Mouse (Mus musculus) embryonic facial prominence, embryonic 11.5 days (tissue): ENCODE data around the gene Tspan5. TPM values are rescaled to one million over a fixed set of nuclear protein-coding genes. Genes with fewer than 3 reads are reported as not detected.

Experiments
- ATAC-seq: fragments of 200-750 bp; cut with Nextera tagmentation; replicated peaks from 2 replicates; pipeline ENCODE4 v1.8.0; 2017; ENCODE audit warnings: low read depth; ENCODE audit not compliant: insufficient number of reproducible peaks, low FRiP score, low TSS enrichment
- DNase-seq: peaks from one replicate; pipeline ENCODE4 v3.0.0-alpha.2; 2015; ENCODE audit warnings: low spot score
- H3K27ac ChIP-seq: fragments of 300-500 bp; sonication (generic); replicated peaks from 2 replicates; pipeline ENCODE4 v1.5.1; 2014; ENCODE audit warnings: mild to moderate bottlenecking, low read depth, low read length, control low read depth
- H3K27me3 ChIP-seq: fragments of 300-500 bp; sonication (generic); 2 replicates; pipeline ENCODE4 v1.6.1; 2014; ENCODE audit warnings: mild to moderate bottlenecking, low read length, moderate library complexity, mixed read lengths; ENCODE audit not compliant: control insufficient read depth, insufficient read depth
- H3K36me3 ChIP-seq: fragments of 300-500 bp; sonication (generic); replicated peaks from 2 replicates; pipeline ENCODE4 v1.6.1; 2014; ENCODE audit warnings: low read depth, mild to moderate bottlenecking, low read length, moderate library complexity, mixed read lengths; ENCODE audit not compliant: control insufficient read depth, insufficient read depth
- H3K4me1 ChIP-seq: fragments of 300-500 bp; sonication (generic); 2 replicates; pipeline ENCODE4 v1.6.1; 2014; ENCODE audit warnings: low read length, mixed read lengths; ENCODE audit not compliant: control insufficient read depth, insufficient read depth
- H3K4me2 ChIP-seq: fragments of 300-500 bp; sonication (generic); 2 replicates; pipeline ENCODE4 v1.6.1; 2014; ENCODE audit warnings: low read depth, mild to moderate bottlenecking, control low read depth, low read length, moderate library complexity
- H3K4me3 ChIP-seq: fragments of 300-500 bp; sonication (generic); 2 replicates; pipeline ENCODE4 v1.5.1; 2014; ENCODE audit warnings: low read depth, low read length, control low read depth
- H3K9ac ChIP-seq: fragments of 300-500 bp; sonication (generic); replicated peaks from 2 replicates; pipeline ENCODE4 v1.6.1; 2014; ENCODE audit warnings: mild to moderate bottlenecking, control low read depth, low read length
- H3K9me3 ChIP-seq: fragments of 300-500 bp; sonication (generic); replicated peaks from 2 replicates; pipeline ENCODE4 v1.6.1; 2016; ENCODE audit warnings: mild to moderate bottlenecking, low read length, inconsistent platforms, mixed read lengths; ENCODE audit not compliant: control insufficient read depth
- WGBS: fragments of 180-500 bp; shearing (Covaris S2); extraction: QIAGEN DNeasy Blood & Tissue Kit; methylation state at CpG from one replicate; pipeline ENCODE4 v1.1.7; 2014; 5-methylcytosine and 5-hydroxymethylcytosine counted together
- polyA plus RNA-seq: library from polyadenylated mRNA; unstranded; fragments of >200 nt; fragmentation: Nextera tagmentation; extraction: Ambion mirVana; gene quantifications from 2 replicates; pipeline ENCODE4 v1.2.1, GENCODE M21; 2014

Gene Tspan5
- polyA plus RNA-seq, 1 experiment from 2014 or later: 34.4 TPM

DNA sequence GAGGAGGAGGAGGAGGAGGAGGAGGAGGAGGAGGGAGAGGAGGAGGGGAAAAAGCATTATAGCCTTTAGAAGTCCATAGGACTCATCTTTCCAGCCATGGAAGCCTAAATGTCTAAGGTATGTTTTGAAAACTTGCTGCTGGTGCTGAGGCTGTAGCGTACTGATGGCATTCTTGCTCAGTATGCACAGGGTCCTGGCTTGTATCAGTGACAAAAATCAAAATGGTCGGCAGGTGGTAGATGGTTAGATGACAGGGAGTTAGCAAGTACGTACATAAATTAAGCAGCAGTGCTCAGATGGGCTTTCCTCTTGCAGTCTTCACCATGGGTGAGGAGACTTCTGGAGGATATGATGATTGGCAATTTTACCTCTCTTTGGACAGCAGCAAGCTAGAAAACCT is 10.8 kb downstream of the Tspan5 start:
- Histone ChIP-seq H3K27ac (no peak overlapping the region), H3K9ac (no peak overlapping the region), H3K4me2 (no peak overlapping the region), H3K27me3 (no peaks in the 10 kb centered on the region), H3K4me3 (no peak overlapping the region), H3K9me3 (no peaks in the 10 kb centered on the region), H3K4me1 (no peaks in the 10 kb centered on the region), H3K36me3 (no peaks in the 10 kb centered on the region)
- ATAC-seq: no peak
- WGBS: 68% methylated on average over 3 of the region's 3 CpGs
- no peak for DNase-seq

DNA sequence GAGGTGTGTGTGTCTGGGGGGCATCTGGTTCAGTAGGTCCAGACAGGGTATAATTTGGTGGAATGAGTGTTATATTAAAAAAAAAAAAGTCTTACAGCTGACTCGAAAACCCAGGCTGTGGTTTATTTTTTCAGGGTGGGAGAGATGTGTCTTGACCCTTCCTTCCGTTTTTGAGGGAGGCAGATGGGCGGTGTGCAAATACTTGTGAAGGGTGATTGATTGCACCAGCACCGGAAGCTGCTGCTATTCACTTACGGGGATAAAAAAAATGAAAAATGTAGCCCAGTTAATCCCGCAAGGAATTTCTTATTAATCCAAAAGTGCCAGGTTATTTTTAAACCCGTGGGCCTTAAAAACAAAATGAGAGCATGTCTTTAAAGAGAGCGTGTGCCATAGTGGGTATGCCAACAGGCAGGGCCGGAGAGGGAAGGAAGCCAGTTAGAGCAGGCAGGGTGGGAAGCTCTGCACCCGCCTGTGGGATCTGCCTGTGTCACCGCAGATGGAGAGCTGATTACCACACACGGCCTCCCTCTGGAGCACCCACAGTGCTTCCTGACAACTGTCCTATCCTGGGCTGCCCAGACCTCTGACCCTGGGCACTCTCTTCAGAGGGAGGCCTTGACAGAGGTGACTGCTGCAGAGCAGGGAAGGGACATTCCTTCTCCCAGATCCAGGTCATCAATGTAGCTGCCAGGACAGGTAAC is 11.3 kb downstream of the Tspan5 start:
- H3K9ac ChIP-seq: no peak overlapping the region
- H3K4me2 ChIP-seq: no peak overlapping the region
- DNase-seq (no peak), ATAC-seq (0 out of 2 replicates have a peak, but pooled peaks have one; percentile 23)
- H3K9me3 ChIP-seq: no peaks in the 10 kb centered on the region
- H3K4me1 ChIP-seq: no peaks in the 10 kb centered on the region
- H3K27ac ChIP-seq: no peak overlapping the region
- no peaks in the 10 kb centered on the region for H3K27me3 ChIP-seq
- H3K4me3 ChIP-seq: no peak overlapping the region
- WGBS: 44% methylated on average over 12 of the region's 12 CpGs
- H3K36me3 ChIP-seq: no peaks in the 10 kb centered on the region

- WGBS: 92% methylated on average over 5 of the region's 5 CpGs
- Histone ChIP-seq H3K27ac (no peak overlapping the region), H3K4me2 (no peak overlapping the region), H3K9ac (no peak overlapping the region), H3K9me3 (no peaks in the 10 kb centered on the region), H3K4me3 (no peak overlapping the region), H3K36me3 (no peaks in the 10 kb centered on the region), H3K4me1 (no peaks in the 10 kb centered on the region), H3K27me3 (no peaks in the 10 kb centered on the region)
- DNase-seq (no peak), ATAC-seq (no peak)
These were observed 12.3 kb downstream of the Tspan5 start for GRCm38 (mm10) chr3:138754328-138754727.

DNA sequence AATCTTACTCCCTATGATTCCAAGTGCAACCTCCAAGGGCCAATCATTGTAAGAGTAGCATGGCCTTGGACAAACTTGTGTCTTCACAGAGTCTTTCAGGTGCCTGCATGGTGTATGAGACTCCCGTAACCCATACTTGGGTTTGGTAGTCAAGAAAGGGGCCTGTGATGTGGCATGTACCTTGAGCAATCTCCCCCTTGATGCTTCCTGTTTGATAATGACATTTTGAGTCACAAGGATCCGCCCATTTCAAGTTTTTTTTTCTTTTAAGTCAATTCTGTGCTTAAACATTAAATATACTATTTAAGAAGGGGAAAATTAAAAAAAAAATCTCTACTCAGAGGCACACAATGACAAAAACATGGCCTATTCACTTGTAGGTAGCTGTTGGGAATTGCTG is 15.3 kb downstream of the Tspan5 start:
- ATAC-seq (no peak), DNase-seq (no peak)
- Histone ChIP-seq H3K27ac (no peak overlapping the region), H3K36me3 (no peaks in the 10 kb centered on the region), H3K4me1 (no peaks in the 10 kb centered on the region), H3K9ac (no peak overlapping the region), H3K9me3 (no peaks in the 10 kb centered on the region), H3K4me2 (no peak overlapping the region), H3K27me3 (no peaks in the 10 kb centered on the region), H3K4me3 (no peak overlapping the region)
- 94% methylated on average over 2 of the region's 2 CpGs for WGBS

- H3K36me3 ChIP-seq: no peaks in the 10 kb centered on the region
- no peaks in the 10 kb centered on the region for H3K4me1 ChIP-seq
- 60% methylated on average over 9 of the region's 9 CpGs for WGBS
- H3K27me3 ChIP-seq: no peaks in the 10 kb centered on the region
- no peak overlapping the region for H3K9ac ChIP-seq
- no peak overlapping the region for H3K4me2 ChIP-seq
- no peaks in the 10 kb centered on the region for H3K9me3 ChIP-seq
- H3K27ac ChIP-seq: no peak overlapping the region
- DNase-seq (no peak), ATAC-seq (no peak)
- no peak overlapping the region for H3K4me3 ChIP-seq
These were observed 18.1 kb downstream of the Tspan5 start for GRCm38 (mm10) chr3:138759968-138760684.

DNA sequence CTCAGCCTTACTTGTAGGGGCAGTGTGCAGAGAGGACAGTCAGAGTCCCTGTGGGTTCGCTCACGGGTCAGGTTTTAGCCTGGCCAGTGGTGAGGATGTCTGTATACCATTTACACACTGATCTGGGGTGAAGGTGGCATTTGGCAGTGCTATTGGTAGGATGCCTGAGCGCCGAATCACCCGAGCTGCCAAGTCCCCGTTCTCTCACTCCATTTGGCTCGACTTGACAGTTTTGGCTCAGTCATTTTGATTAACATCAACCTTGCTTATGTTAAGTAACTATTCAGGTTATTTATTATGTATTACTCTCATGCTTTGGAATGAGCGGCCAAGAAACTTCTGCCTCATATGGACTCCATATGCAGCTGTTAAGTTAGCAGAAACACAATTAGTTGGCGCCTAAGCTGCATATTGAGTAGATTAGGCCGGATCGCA is 18.7 kb downstream of the Tspan5 start:
- Histone ChIP-seq H3K4me1 (no peaks in the 10 kb centered on the region), H3K27me3 (no peaks in the 10 kb centered on the region), H3K9me3 (no peaks in the 10 kb centered on the region), H3K36me3 (no peaks in the 10 kb centered on the region), H3K9ac (no peak overlapping the region), H3K4me3 (no peak overlapping the region), H3K27ac (no peak overlapping the region), H3K4me2 (no peak overlapping the region)
- WGBS: 73% methylated on average over 11 of the region's 11 CpGs
- DNase-seq (no peak), ATAC-seq (no peak)

DNA sequence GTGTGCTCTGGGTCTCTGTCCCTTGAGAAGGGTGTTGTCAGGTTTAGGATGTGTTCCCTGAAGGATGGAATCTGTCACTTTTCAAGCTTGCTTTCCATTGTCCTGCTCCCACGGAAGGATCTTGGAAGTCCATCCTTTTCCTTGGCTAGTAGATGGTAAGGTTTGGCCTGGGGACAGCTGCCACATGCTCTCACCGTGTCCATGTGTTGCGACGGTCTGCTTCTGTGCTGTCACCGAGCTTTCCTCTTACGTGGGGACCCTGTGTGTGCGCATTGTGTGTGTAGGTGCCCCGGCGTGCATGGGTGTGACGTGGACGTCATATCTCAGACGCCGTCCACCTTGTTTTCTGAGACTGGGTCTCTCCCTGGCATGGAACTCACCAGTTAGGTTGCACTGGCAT is 19.5 kb downstream of the Tspan5 start:
- Histone ChIP-seq H3K4me1 (no peaks in the 10 kb centered on the region), H3K27ac (no peak overlapping the region), H3K4me2 (no peak overlapping the region), H3K9me3 (no peaks in the 10 kb centered on the region), H3K27me3 (no peaks in the 10 kb centered on the region), H3K36me3 (no peaks in the 10 kb centered on the region), H3K4me3 (no peak overlapping the region), H3K9ac (no peak overlapping the region)
- 93% methylated on average over 13 of the region's 13 CpGs for WGBS
- DNase-seq (no peak), ATAC-seq (no peak)

DNA sequence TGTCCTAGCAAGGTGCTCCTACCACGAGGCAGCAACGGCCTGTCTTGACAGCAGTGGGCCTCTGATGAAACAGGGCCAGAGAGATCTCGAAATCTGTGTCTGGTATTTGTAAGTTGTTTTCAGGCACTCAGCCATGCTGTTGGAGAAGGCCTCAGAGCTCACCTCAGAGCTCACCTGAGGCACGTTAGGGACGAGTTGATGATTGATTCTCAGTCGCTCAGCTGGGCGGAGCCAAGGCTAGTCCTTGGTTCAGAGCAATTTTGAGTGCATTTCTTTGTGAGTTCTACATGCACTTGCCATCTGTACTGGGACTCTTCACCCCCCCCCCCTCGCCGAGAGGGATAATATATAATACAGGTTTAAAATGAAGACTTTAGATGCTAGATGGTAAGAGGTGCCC is 21.9 kb downstream of the Tspan5 start:
- ATAC-seq (no peak), DNase-seq (no peak)
- Histone ChIP-seq H3K4me3 (no peak overlapping the region), H3K27me3 (no peaks in the 10 kb centered on the region), H3K9ac (no peak overlapping the region), H3K27ac (no peak overlapping the region), H3K4me1 (no peaks in the 10 kb centered on the region), H3K36me3 (no peaks in the 10 kb centered on the region), H3K9me3 (no peaks in the 10 kb centered on the region), H3K4me2 (no peak overlapping the region)
- 89% methylated on average over 9 of the region's 9 CpGs for WGBS
